Mouse (Mus musculus): ENCODE measurements around the gene Gm21985. TPM values are rescaled to one million over a fixed set of nuclear protein-coding genes. Genes with fewer than 3 reads are reported as not detected.

Gm21985 gene
- total RNA-seq, 2 experiments from 2014 or later, result 0.60 TPM; not detected in 1

GRCm38 (mm10) chr2:112315638-112316037, 49.5 kb downstream of the Gm21985 start:
- ATAC-seq (replicated peaks; ENCODE audit: low FRiP score, poor library complexity, severe bottlenecking), result no peak

GRCm38 (mm10) chr2:112318227-112318626, 52.1 kb downstream of the Gm21985 start:
- ATAC-seq (replicated peaks; ENCODE audit: low FRiP score, poor library complexity, severe bottlenecking), result no peak

- ATAC-seq (replicated peaks; ENCODE audit: low FRiP score, poor library complexity, severe bottlenecking), result no peak
Measured at GRCm38 (mm10) chr2:112318905-112319304, 52.8 kb downstream of the Gm21985 start.

GRCm38 (mm10) chr2:112328069-112328777, 62.1 kb downstream of the Gm21985 start:
- peak; percentile 68; the same call in 1 of the 2 replicates for ATAC-seq (replicated peaks; ENCODE audit: low FRiP score, poor library complexity, severe bottlenecking)

- no peak for ATAC-seq (replicated peaks; ENCODE audit: low FRiP score, poor library complexity, severe bottlenecking)
Measured at GRCm38 (mm10) chr2:112332051-112332898, 66.2 kb downstream of the Gm21985 start.

GRCm38 (mm10) chr2:112337211-112337610, 71.1 kb downstream of the Gm21985 start:
- no peak for ATAC-seq (replicated peaks; ENCODE audit: low FRiP score, poor library complexity, severe bottlenecking)

GRCm38 (mm10) chr2:112339736-112340135, 73.6 kb downstream of the Gm21985 start:
- no peak for ATAC-seq (replicated peaks; ENCODE audit: low FRiP score, poor library complexity, severe bottlenecking)

- ATAC-seq (replicated peaks; ENCODE audit: low FRiP score, poor library complexity, severe bottlenecking), result no peak
Measured at GRCm38 (mm10) chr2:112341117-112341516, 75.0 kb downstream of the Gm21985 start.

- ATAC-seq (replicated peaks; ENCODE audit: low FRiP score, poor library complexity, severe bottlenecking), result no peak
Measured at GRCm38 (mm10) chr2:112348246-112348645, 82.1 kb downstream of the Gm21985 start.

GRCm38 (mm10) chr2:112353685-112354455, 87.8 kb downstream of the Gm21985 start:
- ATAC-seq (replicated peaks; ENCODE audit: low FRiP score, poor library complexity, severe bottlenecking), result no peak

GRCm38 (mm10) chr2:112359611-112360010, 93.5 kb downstream of the Gm21985 start:
- no peak for ATAC-seq (replicated peaks; ENCODE audit: low FRiP score, poor library complexity, severe bottlenecking)

- ATAC-seq (replicated peaks; ENCODE audit: low FRiP score, poor library complexity, severe bottlenecking), result no peak
Measured at GRCm38 (mm10) chr2:112360012-112360780, 94.1 kb downstream of the Gm21985 start.

- no peak for ATAC-seq (replicated peaks; ENCODE audit: low FRiP score, poor library complexity, severe bottlenecking)
Measured at GRCm38 (mm10) chr2:112360781-112361169, 94.7 kb downstream of the Gm21985 start.

GRCm38 (mm10) chr2:112367222-112367621, 101.1 kb downstream of the Gm21985 start:
- peak; percentile 44 for ATAC-seq (replicated peaks; ENCODE audit: low FRiP score, poor library complexity, severe bottlenecking)

- ATAC-seq (replicated peaks; ENCODE audit: low FRiP score, poor library complexity, severe bottlenecking), result peak; percentile 91
Measured at GRCm38 (mm10) chr2:112367726-112368673, 101.9 kb downstream of the Gm21985 start, which contains the start of gene Emc4. Gene Emc4, minus strand, starts transcription at chr2:112368027.

GRCm38 (mm10) chr2:112369941-112370340, 103.8 kb downstream of the Gm21985 start:
- ATAC-seq (replicated peaks; ENCODE audit: low FRiP score, poor library complexity, severe bottlenecking), result no peak

- ATAC-seq (replicated peaks; ENCODE audit: low FRiP score, poor library complexity, severe bottlenecking), result no peak
Measured at GRCm38 (mm10) chr2:112373141-112373540, 107.0 kb downstream of the Gm21985 start.

GRCm38 (mm10) chr2:112374610-112375009, 108.5 kb downstream of the Gm21985 start:
- no peak for ATAC-seq (replicated peaks; ENCODE audit: low FRiP score, poor library complexity, severe bottlenecking)

Measured in erythroblast, adult 5-6 weeks (primary cell).